Mouse (Mus musculus) T-cell, adult 2 months (primary cell): Measurements from ENCODE around the gene Msl3l2.

Experiments
- DNase-seq: peaks from one replicate; pipeline ENCODE4 v3.0.0; 2022; ENCODE audit warnings: low spot score

Msl3l2 gene

GRCm38 (mm10) chr10:56106333-56106995, at the start of gene Msl3l2:
Msl3l2 (plus strand) TSS chr10:56106917.
- DNase-seq: peak; percentile 92

DNA sequence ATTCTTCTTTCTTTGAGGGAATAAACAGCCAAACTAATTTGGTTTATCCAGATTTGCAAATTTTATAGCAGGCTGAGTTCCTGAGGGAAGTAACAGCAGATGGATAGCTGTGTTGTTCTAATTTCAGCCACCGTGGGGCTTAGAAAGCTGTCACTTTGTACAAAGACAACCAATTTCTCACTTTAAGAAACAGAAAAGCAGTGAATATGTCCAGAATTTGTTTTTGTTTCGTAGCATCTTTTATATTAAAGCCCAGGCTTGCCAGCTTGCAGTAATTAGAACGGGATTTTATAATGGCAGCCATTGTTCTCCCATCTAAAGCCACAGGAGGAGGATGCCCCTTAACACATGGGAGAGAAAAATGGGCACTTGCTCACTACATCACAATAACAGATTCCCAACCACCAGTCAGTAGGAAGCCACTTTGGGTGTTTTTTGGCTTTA, 47.7 kb upstream of the Msl3l2 start:
- DNase-seq: no peak

GRCm38 (mm10) chr10:56061238-56061830, 45.4 kb upstream of the Msl3l2 start:
- DNase-seq: no peak

DNA sequence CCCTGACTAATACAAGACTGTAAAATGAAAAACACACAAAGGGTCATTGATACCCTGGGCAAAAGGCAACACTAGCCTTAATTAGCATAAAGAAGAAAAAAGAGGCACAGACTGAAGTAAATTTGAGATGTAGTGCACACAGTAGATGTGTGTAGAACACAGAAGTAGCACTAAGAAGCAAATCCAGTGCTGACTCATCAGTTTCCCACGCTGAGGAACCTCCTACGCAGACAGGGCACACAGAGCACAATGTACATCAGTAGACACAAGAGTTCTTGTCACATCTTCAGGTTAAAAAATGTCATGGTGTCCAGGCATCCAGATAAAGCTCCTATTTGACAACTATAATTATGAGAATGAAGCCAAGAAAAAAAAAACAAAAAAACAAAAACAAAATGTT, 44.0 kb upstream of the Msl3l2 start:
- DNase-seq: no peak

GRCm38 (mm10) chr10:56089714-56090113, 17.0 kb upstream of the Msl3l2 start:
- no peak for DNase-seq

GRCm38 (mm10) chr10:56094586-56094985, 12.1 kb upstream of the Msl3l2 start:
- no peak for DNase-seq

- DNase-seq: no peak
Measured at GRCm38 (mm10) chr10:56096757-56097156, 10.0 kb upstream of the Msl3l2 start.

DNA sequence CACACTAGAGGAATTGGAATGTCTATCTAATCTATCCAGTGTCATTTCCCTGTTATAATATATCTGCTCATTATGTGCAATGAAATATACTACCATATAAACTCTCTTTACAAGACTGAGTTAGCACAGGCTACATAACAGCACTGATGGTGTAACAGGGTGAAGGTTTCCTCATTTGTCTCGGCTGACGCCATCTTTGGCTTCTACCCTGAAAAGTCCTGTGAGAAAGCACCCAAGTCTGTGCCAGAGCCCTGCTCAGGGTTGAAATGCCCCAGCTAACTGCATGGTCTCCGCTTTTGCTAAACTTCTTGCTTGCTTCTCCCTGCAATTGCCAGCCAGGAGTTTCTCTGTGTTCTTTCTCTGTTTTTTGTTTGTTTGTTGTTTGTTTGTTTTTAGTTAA, 7.6 kb upstream of the Msl3l2 start:
- no peak for DNase-seq

DNA sequence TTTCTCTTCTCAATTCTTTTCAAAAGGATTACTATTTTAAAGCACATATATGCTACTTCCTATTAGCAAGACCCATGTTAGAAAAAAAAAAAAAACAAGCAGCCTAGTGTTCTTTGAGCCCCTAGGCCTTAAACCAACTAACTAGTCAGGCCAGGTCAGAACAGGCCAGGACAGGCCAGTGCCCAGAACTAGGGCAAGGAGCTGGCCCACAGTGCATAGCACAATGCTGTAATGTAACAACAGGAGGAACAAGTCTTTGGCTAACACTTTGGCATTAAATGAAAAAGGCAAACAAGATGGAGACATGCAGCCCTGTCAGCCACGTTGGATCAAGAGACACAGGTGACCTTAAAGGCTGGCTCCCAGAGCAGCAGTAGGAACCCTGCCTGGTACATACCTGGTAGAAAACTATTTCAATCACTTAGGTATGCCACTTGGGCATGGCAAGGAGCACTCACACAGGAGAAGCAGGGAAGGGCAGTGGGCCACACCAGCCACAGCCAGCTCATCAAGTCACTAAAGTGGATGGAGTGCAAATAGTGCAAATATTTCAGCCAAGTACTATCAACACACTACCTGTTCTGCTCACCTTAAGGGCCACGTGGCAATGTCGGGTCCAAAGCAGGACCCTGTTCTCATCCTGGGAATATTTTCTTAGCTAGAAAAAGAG, 6.9 kb upstream of the Msl3l2 start:
- no peak for DNase-seq

GRCm38 (mm10) chr10:56106996-56107334, 248 bp downstream of the Msl3l2 start:
- DNase-seq: no peak

GRCm38 (mm10) chr10:56114951-56115635, 8.4 kb downstream of the Msl3l2 start:
- peak; percentile 76 for DNase-seq

GRCm38 (mm10) chr10:56115636-56116180, 9.0 kb downstream of the Msl3l2 start:
- peak; percentile 32 for DNase-seq

- no peak for DNase-seq
Measured at GRCm38 (mm10) chr10:56126972-56127371, 20.3 kb downstream of the Msl3l2 start.

GRCm38 (mm10) chr10:56129642-56130041, 22.9 kb downstream of the Msl3l2 start:
- DNase-seq: no peak

DNA sequence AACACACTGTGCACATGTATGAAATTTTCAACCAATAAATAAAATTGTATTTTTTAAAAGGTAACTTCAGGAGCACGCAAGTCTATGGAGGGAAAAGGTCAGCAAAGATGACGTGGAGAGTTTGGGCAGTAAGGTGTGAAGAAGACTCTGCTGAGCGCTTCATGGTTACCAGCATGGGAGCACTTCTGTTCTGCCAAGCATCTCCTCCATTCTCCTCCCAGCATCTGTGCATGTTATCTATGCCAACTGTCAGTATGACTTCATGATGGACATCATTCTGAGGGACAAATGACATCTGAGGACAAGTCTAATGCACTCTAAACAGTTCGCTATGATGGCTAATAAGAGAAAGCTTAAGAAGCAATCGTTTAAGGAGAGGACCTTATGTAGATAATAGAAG, 30.5 kb downstream of the Msl3l2 start:
- no peak for DNase-seq

DNA sequence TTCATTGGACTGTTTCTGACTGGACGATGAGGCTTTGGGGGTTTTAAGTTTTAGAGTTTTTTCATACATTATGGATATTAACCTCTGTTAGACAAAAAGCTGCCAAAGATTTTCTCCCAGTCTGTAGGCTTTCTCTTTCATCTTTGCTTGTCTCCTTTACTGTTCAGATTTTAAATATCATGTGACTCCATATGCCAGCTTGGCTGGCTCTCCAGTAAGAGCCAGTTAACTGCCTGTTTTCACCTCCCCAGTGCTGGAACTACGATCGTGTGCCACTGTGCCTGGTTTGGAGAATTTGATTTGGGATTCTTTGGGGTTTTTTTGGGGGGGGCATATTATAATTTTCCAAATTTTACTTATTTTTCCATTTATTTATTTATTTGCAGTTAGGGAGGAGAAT, 42.2 kb downstream of the Msl3l2 start:
- DNase-seq: no peak

- DNase-seq: no peak
Measured at GRCm38 (mm10) chr10:56156956-56157355, 50.2 kb downstream of the Msl3l2 start.

- no peak for DNase-seq
Measured at GRCm38 (mm10) chr10:56158207-56158606, 51.5 kb downstream of the Msl3l2 start.

GRCm38 (mm10) chr10:56158748-56159147, 52.0 kb downstream of the Msl3l2 start:
- DNase-seq: no peak

DNA sequence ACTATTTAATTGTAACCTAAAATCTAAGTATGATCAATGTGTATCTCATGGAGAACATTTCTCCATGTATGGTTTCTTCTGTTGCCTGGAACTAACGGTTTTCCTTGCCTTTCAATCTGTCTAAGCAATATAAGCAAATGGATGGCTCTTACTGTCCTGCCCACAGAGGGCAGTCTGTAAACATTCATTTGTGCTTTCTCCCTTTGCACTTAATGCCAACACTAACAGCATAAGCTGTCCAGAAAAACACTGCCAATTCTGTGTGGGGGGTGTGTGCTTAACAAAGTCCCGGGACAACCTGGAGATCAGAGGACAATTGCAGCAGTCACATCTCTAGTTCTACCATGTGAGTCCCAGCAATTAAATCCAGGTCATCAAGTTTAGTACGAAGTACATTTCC, 57.7 kb downstream of the Msl3l2 start:
- no peak for DNase-seq

DNA sequence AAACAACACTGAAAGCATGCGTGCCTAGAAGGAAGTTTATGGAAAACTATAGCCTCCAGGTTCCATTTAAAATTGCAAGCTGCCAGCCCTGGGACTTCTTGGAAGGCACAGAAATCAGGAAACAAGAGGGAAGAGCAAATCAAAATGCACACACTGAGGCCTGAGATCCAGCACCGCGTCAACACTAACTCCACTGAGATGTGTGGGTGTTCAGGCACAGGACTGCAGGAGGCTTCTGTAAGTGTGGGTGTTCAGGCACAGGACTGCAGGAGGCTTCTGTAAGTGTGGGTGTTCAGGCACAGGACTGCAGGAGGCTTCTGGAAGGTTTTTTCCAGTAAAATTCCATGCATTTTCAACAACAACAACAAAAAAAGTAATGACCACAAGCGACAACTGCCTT, 59.0 kb downstream of the Msl3l2 start:
- no peak for DNase-seq
